Mouse (Mus musculus) lung, adult 2 months (tissue): Measurements from ENCODE around the gene Tubb4b.

Experiments
- CTCF ChIP-seq: fragments of 200-500 bp; IDR thresholded peaks from 2 replicates; pipeline ENCODE4 v1.5.1; 2011; ENCODE audit warnings: mild to moderate bottlenecking, low read length, control low read depth; ENCODE audit not compliant: insufficient read depth
- POLR2A ChIP-seq: fragments of 200-500 bp; IDR thresholded peaks from 2 replicates; pipeline ENCODE4 v1.6.1; 2011; ENCODE audit warnings: low read depth, mild to moderate bottlenecking, control low read depth, low read length, borderline replicate concordance; ENCODE audit errors: extremely low read depth

DNA sequence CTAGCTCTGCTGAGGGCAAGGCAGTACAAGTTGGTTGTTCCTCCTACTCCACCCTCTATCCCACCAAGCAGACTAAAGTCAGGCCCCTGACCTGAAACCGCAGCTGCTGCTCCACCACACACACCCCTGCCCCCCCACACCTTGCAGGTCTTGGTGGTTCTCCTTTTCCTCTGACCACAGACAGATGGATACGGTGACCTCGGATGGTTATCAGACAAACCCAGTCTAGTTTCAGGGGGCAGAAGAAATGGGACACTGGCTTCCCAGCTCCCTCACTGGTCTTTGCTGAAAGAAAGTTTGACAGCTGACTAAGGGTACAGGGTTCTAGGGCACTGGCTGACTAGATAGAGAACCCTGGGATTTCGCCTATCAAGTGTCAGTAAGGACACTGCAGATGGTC lies 8.9 kb upstream of the Tubb4b start:
- TF ChIP-seq CTCF: no peak
- TF ChIP-seq POLR2A: no peak
